Mouse (Mus musculus): ENCODE measurements around the gene Mrpl39. TPM values are rescaled to one million over a fixed set of nuclear protein-coding genes. Genes with fewer than 3 reads are reported as not detected.
A peak's percentile ranks its signal among the peaks of the same experiment; 100 is the strongest.

Gene Mrpl39
- total and polyA plus RNA-seq, 2 experiments from 2014 or later = 34.3 to 43.2 TPM

DNA sequence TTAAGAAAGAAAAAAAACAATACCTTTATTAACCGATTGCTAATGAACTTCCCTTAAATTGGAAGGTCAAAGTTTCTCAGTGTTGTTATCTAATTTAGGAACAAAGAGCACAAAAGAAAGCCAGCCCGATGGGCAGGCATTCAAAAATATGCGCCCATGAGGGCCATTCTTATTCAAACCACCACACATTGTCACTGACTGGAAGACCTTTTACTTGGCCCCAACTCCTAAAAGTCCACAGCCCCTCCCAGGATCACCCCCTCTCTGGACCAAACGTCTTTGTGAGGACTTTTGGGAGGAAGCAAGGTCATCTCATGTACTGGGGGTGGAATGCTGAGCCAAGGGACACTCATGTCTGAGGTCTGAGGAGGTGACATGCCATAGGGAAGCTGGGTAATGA is 33.6 kb upstream of the Mrpl39 start:
- Histone ChIP-seq H3K9ac (replicated peaks; ENCODE audit: low read length, poor library complexity, severe bottlenecking) (no peak overlapping the region), H3K9me3 (ENCODE audit: low read length) (no peaks in the 10 kb centered on the region), H3K4me3 (ENCODE audit: low read depth, low read length) (no peak overlapping the region), H3K36me3 (ENCODE audit: insufficient read depth, low read length) (no peaks in the 10 kb centered on the region), H3K27me3 (ENCODE audit: insufficient read depth, low read length) (no peaks in the 10 kb centered on the region), H3K4me2 (ENCODE audit: low read depth, low read length, poor library complexity, severe bottlenecking) (no peak overlapping the region), H3K27ac (ENCODE audit: low read depth, low read length) (no peak overlapping the region), H3K4me1 (ENCODE audit: insufficient read depth, low read length) (0 out of 2 replicates have a peak, but pooled peaks cover 4% of the 10 kb centered on the region)
- TF ChIP-seq CTCF (IDR thresholded peaks at IDR 0.05) = no peak
- 57% methylated on average over 4 of the region's 4 CpGs for WGBS
- ATAC-seq (ENCODE audit: low FRiP score) = no peak
- no peak for DNase-seq (ENCODE audit: low spot score)

DNA sequence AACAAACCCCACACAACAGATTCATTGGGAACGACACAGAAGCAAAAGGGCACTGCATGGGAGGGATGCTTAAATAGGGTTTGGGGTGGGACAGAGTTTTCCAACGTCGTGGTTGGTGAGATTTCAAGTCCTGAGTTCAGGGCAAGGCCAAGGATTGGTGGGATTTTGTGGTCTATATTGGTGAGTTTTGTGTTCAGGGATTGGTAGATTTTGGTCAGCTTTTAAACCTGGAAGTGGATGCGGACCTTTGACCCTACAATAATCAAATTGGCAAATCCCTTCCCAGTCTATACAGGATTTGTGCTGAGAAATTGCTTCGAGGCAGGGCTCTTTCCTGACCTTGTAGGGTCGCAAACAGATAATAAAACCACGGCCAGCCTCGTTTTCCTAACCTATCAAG is 32.4 kb upstream of the Mrpl39 start:
- TF ChIP-seq CTCF (IDR thresholded peaks at IDR 0.05) = no peak
- H3K27ac ChIP-seq (ENCODE audit: low read depth, low read length) = no peak overlapping the region
- H3K4me1 ChIP-seq (ENCODE audit: insufficient read depth, low read length) = no peaks in the 10 kb centered on the region
- no peak overlapping the region for H3K9ac ChIP-seq (replicated peaks; ENCODE audit: low read length, poor library complexity, severe bottlenecking)
- 85% methylated on average over 8 of the region's 8 CpGs for WGBS
- H3K4me2 ChIP-seq (ENCODE audit: low read depth, low read length, poor library complexity, severe bottlenecking) = no peak overlapping the region
- no peak for ATAC-seq (ENCODE audit: low FRiP score)
- no peak for DNase-seq (ENCODE audit: low spot score)
- H3K9me3 ChIP-seq (ENCODE audit: low read length) = no peaks in the 10 kb centered on the region
- H3K27me3 ChIP-seq (ENCODE audit: insufficient read depth, low read length) = no peaks in the 10 kb centered on the region
- no peaks in the 10 kb centered on the region for H3K36me3 ChIP-seq (ENCODE audit: insufficient read depth, low read length)
- H3K4me3 ChIP-seq (ENCODE audit: low read depth, low read length) = no peak overlapping the region

DNA sequence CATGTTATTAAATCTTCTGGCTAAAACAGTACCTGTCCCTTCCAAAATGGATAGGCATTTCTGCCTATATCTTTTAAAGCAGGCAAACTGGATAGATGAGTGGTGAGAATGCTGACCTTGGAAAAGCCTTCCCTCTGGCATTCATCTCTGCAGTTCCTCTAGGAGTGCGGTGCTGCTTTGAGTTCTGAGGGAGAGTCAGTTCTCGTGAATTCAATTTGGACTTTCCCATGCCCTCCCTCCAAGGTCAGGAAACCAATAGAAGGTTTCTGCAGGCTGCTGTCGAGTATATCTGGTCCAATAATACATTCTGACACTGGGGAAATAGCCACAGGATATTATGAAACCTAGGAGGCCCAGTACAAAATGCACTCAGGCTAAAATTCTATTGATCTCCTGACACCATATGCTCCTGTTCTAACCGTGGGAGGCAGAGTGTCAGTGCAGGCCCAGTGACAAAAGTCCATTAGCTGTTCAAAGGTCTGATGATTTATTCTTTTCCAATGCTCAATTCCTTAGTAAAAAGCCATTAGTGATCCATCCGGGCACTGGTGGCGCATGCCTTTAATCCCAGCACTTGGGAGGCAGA is 10.3 kb upstream of the Mrpl39 start:
- no peaks in the 10 kb centered on the region for H3K27me3 ChIP-seq (ENCODE audit: insufficient read depth, low read length)
- WGBS = 73% methylated on average over 6 of the region's 6 CpGs
- no peak overlapping the region for H3K4me3 ChIP-seq (ENCODE audit: low read depth, low read length)
- no peak for ATAC-seq (ENCODE audit: low FRiP score)
- DNase-seq (ENCODE audit: low spot score) = no peak
- no peak overlapping the region for H3K27ac ChIP-seq (ENCODE audit: low read depth, low read length)
- H3K9ac ChIP-seq (replicated peaks; ENCODE audit: low read length, poor library complexity, severe bottlenecking) = no peak overlapping the region
- no peaks in the 10 kb centered on the region for H3K36me3 ChIP-seq (ENCODE audit: insufficient read depth, low read length)
- no peak overlapping the region for H3K4me2 ChIP-seq (ENCODE audit: low read depth, low read length, poor library complexity, severe bottlenecking)
- H3K9me3 ChIP-seq (ENCODE audit: low read length) = no peaks in the 10 kb centered on the region
- TF ChIP-seq CTCF (IDR thresholded peaks at IDR 0.05) = no peak
- no peaks in the 10 kb centered on the region for H3K4me1 ChIP-seq (ENCODE audit: insufficient read depth, low read length)

DNA sequence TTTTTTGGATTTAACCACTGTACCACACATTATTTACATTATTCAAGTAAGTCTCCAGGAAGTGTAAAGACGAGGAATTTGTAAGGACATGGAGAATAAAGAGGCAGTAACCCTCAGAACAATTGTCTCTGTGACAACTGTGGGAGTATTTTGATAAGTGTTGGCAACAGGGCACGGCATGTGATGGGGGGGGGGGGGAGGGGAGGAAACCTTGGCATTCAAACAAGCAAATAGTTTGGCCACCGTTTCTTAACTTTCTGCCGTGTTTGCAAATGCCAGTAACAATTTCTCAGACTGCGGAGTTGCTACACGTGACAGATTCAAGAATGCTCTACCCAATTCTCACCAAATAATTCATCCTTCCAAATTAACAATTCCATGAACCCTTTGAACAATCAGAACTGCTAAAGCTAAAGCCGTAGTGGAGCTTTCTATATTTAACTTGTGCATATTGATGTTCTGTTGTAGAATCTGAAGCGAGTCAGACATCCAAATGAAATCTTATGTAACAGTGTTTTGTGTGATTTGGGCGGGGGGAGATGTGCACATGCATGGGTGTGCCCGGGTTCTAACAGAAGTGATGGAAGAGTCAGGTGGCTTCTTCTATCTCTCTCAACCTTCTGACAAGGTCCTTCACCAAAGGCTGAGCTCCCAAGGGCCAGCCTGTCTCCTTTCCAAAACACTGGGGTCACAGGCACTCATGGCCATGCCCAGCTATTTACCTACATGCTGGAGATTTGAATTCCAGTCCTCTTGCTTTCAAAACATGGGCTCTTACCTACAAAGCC is 9.4 kb upstream of the Mrpl39 start:
- TF ChIP-seq CTCF (IDR thresholded peaks at IDR 0.05) = no peak
- ATAC-seq (ENCODE audit: low FRiP score) (no peak), DNase-seq (ENCODE audit: low spot score) (peak; percentile 10)
- Histone ChIP-seq H3K4me3 (ENCODE audit: low read depth, low read length) (no peak overlapping the region), H3K27ac (ENCODE audit: low read depth, low read length) (no peak overlapping the region), H3K9me3 (ENCODE audit: low read length) (no peaks in the 10 kb centered on the region), H3K4me2 (ENCODE audit: low read depth, low read length, poor library complexity, severe bottlenecking) (no peak overlapping the region), H3K9ac (replicated peaks; ENCODE audit: low read length, poor library complexity, severe bottlenecking) (no peak overlapping the region), H3K4me1 (ENCODE audit: insufficient read depth, low read length) (no peaks in the 10 kb centered on the region), H3K36me3 (ENCODE audit: insufficient read depth, low read length) (no peaks in the 10 kb centered on the region), H3K27me3 (ENCODE audit: insufficient read depth, low read length) (no peaks in the 10 kb centered on the region)
- WGBS = 65% methylated on average over 10 of the region's 10 CpGs

DNA sequence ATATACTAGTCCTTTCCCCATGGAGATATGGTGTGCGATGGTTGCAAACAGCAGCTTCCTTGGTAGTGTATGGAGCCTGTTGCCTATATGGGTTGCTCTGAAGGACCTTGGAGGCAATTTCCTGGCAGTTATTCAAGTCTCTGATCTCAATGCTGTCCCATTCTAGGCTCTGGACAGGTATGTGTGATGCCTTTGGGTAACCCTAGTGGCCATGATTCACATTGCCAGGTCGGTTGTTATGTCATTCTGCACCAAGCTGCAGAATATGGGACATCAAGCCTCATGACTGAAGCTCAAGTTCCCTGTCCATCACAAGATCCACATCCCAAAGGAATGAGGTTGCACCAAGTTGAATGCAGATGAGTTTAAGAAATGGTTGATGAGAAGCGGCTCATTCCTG is 1.8 kb upstream of the Mrpl39 start:
- ATAC-seq (ENCODE audit: low FRiP score) = no peak
- TF ChIP-seq CTCF (IDR thresholded peaks at IDR 0.05) = peak; percentile 23; the same call in 1 of the 2 replicates

DNA sequence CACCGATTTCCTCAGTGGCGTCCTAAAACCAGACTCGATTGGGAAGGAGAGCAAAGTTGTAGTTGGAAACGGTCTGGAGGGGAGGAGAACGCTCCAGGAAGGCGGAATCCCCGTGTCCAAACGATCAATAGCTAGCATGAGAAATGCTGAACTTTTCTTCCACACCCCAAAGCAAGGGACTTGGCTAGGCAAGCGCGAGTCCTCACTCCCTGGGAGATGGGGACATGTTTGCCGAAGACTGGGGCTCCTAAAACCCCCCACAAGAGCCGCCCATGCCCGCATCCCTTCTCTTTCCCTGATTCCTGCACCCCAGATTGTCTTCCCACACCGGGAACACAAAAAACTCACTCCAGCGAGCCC is 756 bp downstream of the Mrpl39 start:
- DNase-seq (ENCODE audit: low spot score) = peak; percentile 8
- Histone ChIP-seq H3K9me3 (ENCODE audit: low read length) (no peaks in the 10 kb centered on the region), H3K27me3 (ENCODE audit: insufficient read depth, low read length) (no peaks in the 10 kb centered on the region), H3K27ac (ENCODE audit: low read depth, low read length) (peak overlapping the region; percentile 18; the same call in 1 of the 2 replicates), H3K4me2 (ENCODE audit: low read depth, low read length, poor library complexity, severe bottlenecking) (peak overlapping the region; percentile 61), H3K36me3 (ENCODE audit: insufficient read depth, low read length) (peaks cover 16% of the 10 kb centered on the region), H3K4me3 (ENCODE audit: low read depth, low read length) (peak overlapping the region; percentile 53), H3K4me1 (ENCODE audit: insufficient read depth, low read length) (no peaks in the 10 kb centered on the region; the same call in 1 of the 2 replicates), H3K9ac (replicated peaks; ENCODE audit: low read length, poor library complexity, severe bottlenecking) (peak overlapping the region; percentile 73)
- peak; percentile 49 for ATAC-seq (ENCODE audit: low FRiP score)
- under 1% methylated on average over 15 of the region's 15 CpGs for WGBS
- TF ChIP-seq CTCF (IDR thresholded peaks at IDR 0.05) = no peak

More for the DNA sequence above, 1.8 kb upstream of the Mrpl39 start:
- Histone ChIP-seq H3K4me3 (ENCODE audit: low read depth, low read length) (no peak overlapping the region), H3K36me3 (ENCODE audit: insufficient read depth, low read length) (no peaks in the 10 kb centered on the region), H3K27me3 (ENCODE audit: insufficient read depth, low read length) (no peaks in the 10 kb centered on the region), H3K9me3 (ENCODE audit: low read length) (no peaks in the 10 kb centered on the region), H3K4me1 (ENCODE audit: insufficient read depth, low read length) (no peaks in the 10 kb centered on the region; the same call in 1 of the 2 replicates), H3K9ac (replicated peaks; ENCODE audit: low read length, poor library complexity, severe bottlenecking) (no peak overlapping the region), H3K27ac (ENCODE audit: low read depth, low read length) (no peak overlapping the region), H3K4me2 (ENCODE audit: low read depth, low read length, poor library complexity, severe bottlenecking) (no peak overlapping the region)
- DNase-seq (ENCODE audit: low spot score) = no peak
- 75% methylated on average over 3 of the region's 3 CpGs for WGBS

Measured in midbrain, postnatal 0 days (tissue).